Mouse (Mus musculus): ENCODE measurements around the gene Sf3b1. TPM values are rescaled to one million over a fixed set of nuclear protein-coding genes. Genes with fewer than 3 reads are reported as not detected.
"Not testable (repeated sequence)": the region's sequence is repeated elsewhere in the genome, so short reads cannot be mapped to it uniquely, and the experiment has no call there.

The Sf3b1 gene
- total and polyA plus RNA-seq, 2 experiments from 2014 or later: 119 to 172 TPM

DNA sequence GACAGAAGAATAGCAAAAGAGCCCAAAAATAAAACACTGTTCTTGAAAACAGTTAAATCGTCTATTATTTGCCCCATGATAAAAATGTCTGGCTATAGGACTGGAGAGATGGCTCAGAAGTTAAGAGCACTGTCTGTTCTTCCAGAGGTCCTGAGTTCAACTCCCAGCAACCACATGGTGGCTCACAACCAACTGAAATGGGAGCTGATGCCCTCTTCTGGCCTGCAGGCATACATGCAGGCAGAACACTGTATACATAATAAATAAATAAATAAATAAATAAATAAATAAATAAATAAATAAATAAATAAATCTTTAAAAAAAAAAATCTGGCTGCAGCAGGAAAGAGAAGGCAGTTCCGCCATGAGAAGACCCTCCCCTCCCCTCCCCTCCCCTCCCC, 19.0 kb downstream of the Sf3b1 start:
- H3K36me3 ChIP-seq (replicated peaks; ENCODE audit: control insufficient read depth, insufficient read depth, low read length): peaks cover 86% of the 10 kb centered on the region
- not testable (repeated sequence) for H3K4me2 ChIP-seq (ENCODE audit: low read depth, low read length); H3K27ac ChIP-seq (ENCODE audit: low read depth); H3K9me3 ChIP-seq (replicated peaks; ENCODE audit: control insufficient read depth, low read length); DNase-seq (ENCODE audit: low spot score); H3K4me1 ChIP-seq (ENCODE audit: control insufficient read depth, insufficient read depth); H3K9ac ChIP-seq (replicated peaks; ENCODE audit: low read depth, low read length); H3K27me3 ChIP-seq (ENCODE audit: control insufficient read depth, insufficient read depth, low read length); H3K4me3 ChIP-seq (ENCODE audit: low read depth, low read length); ATAC-seq (ENCODE audit: insufficient read depth, low read depth)
- peak; percentile 21; the same call in 1 of the 2 replicates for TF ChIP-seq CTCF (IDR thresholded peaks at IDR 0.05; ENCODE audit: low read depth)
- WGBS: 80% methylated on average over 2 of the region's 2 CpGs

DNA sequence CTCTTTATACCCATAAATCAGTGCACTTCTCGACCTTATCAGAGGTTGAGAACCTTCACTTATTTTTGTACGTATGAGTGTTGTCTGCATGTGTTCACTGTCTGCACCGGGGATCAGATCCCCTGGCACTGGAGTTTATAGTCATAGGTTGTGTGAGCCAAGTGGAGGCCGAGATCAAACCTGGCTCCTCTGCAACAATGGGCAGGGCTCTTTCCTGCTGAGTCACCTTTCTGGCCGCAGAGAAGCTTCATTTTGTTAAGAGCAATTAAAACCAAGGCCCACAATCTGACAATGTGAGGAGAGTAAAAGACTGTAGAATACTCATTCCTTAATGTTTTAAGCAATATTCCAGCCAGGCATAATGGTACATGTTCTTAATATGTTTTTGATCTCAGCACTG, 33.7 kb downstream of the Sf3b1 start:
- TF ChIP-seq EP300 (IDR thresholded peaks at IDR 0.05; ENCODE audit: low read depth) (no peak), CTCF (IDR thresholded peaks at IDR 0.05; ENCODE audit: low read depth) (no peak)
- Histone ChIP-seq H3K4me3 (ENCODE audit: low read depth, low read length) (no peak overlapping the region), H3K36me3 (replicated peaks; ENCODE audit: control insufficient read depth, insufficient read depth, low read length) (peaks cover 88% of the 10 kb centered on the region), H3K9me3 (replicated peaks; ENCODE audit: control insufficient read depth, low read length) (no peaks in the 10 kb centered on the region), H3K27me3 (ENCODE audit: control insufficient read depth, insufficient read depth, low read length) (no peaks in the 10 kb centered on the region), H3K4me1 (ENCODE audit: control insufficient read depth, insufficient read depth) (no peaks in the 10 kb centered on the region), H3K9ac (replicated peaks; ENCODE audit: low read depth, low read length) (no peak overlapping the region), H3K4me2 (ENCODE audit: low read depth, low read length) (no peak overlapping the region), H3K27ac (ENCODE audit: low read depth) (no peak overlapping the region)
- DNase-seq (ENCODE audit: low spot score) (no peak), ATAC-seq (ENCODE audit: insufficient read depth, low read depth) (no peak)
- 74% methylated on average over 5 of the region's 5 CpGs for WGBS

DNA sequence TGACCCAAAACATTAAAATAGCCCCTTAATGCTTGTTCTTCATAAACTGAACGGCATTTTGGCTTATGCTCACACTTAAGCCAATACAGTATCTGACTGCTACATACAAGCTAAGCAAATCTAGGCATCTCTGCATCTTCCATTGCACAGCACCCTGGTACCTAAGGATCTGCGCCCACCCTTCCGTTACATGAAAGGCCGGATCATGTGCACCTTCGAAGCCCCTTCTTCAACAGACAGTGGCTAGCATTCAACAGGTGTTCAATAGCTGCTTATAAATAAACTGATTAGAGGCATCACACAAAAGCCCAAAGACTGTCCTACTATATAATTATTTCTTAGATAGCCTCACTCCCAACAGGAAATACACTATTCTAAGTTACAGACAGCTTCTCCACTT, 41.0 kb downstream of the Sf3b1 start:
- WGBS: 96% methylated on average over 5 of the region's 5 CpGs
- no peak overlapping the region for H3K4me2 ChIP-seq (ENCODE audit: low read depth, low read length)
- H3K27ac ChIP-seq (ENCODE audit: low read depth): no peak overlapping the region
- no peaks in the 10 kb centered on the region for H3K27me3 ChIP-seq (ENCODE audit: control insufficient read depth, insufficient read depth, low read length)
- H3K4me1 ChIP-seq (ENCODE audit: control insufficient read depth, insufficient read depth): no peaks in the 10 kb centered on the region
- no peak for TF ChIP-seq CTCF (IDR thresholded peaks at IDR 0.05; ENCODE audit: low read depth)
- no peak for TF ChIP-seq EP300 (IDR thresholded peaks at IDR 0.05; ENCODE audit: low read depth)
- H3K9me3 ChIP-seq (replicated peaks; ENCODE audit: control insufficient read depth, low read length): no peaks in the 10 kb centered on the region
- DNase-seq (ENCODE audit: low spot score) (no peak), ATAC-seq (ENCODE audit: insufficient read depth, low read depth) (no peak)
- peaks cover 56% of the 10 kb centered on the region for H3K36me3 ChIP-seq (replicated peaks; ENCODE audit: control insufficient read depth, insufficient read depth, low read length)
- no peak overlapping the region for H3K4me3 ChIP-seq (ENCODE audit: low read depth, low read length)
- no peak overlapping the region for H3K9ac ChIP-seq (replicated peaks; ENCODE audit: low read depth, low read length)

DNA sequence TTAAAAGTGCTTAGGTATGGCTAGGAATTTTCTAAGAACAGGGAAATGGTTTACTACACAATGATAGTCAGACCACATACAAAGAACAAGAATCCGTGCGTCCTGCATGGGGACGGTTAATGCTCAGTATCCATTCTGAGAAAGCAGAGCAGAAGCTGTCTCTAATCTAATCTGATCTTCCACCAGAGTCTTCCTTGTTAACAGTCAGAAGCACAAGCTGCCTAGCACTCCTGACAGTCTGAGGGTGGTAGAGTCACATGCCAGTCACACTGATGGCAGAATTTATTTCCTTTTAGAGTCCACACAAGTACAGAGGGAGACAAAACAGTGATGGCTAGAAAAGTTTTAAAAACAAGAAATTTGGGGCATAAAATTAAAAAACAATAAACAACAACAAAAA, 41.5 kb downstream of the Sf3b1 start:
- no peak for DNase-seq (ENCODE audit: low spot score)
- H3K36me3 ChIP-seq (replicated peaks; ENCODE audit: control insufficient read depth, insufficient read depth, low read length): peaks cover 52% of the 10 kb centered on the region
- H3K9ac ChIP-seq (replicated peaks; ENCODE audit: low read depth, low read length): no peak overlapping the region

DNA sequence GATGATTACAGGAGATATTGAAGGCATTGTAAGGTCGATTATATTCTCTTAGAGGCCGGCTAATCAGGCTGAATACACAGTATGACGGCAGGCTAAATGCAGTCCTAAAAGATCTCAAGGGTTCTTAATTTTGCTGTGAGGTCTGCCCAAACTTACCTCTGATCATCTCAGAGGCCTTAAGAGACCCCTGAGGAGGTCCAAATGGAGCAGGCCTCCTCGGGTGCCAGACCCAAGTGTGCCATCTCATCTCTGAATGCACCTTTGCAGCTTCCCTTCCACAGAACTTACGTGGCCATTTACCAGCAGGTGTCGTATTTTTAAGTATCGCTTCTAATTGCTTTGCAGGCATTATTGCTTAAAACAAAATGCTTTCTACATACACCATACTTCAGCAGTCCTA, 43.1 kb downstream of the Sf3b1 start:
- Histone ChIP-seq H3K9me3 (replicated peaks; ENCODE audit: control insufficient read depth, low read length) (no peaks in the 10 kb centered on the region), H3K4me1 (ENCODE audit: control insufficient read depth, insufficient read depth) (no peaks in the 10 kb centered on the region), H3K9ac (replicated peaks; ENCODE audit: low read depth, low read length) (no peak overlapping the region), H3K4me2 (ENCODE audit: low read depth, low read length) (no peak overlapping the region), H3K27me3 (ENCODE audit: control insufficient read depth, insufficient read depth, low read length) (no peaks in the 10 kb centered on the region), H3K27ac (ENCODE audit: low read depth) (no peak overlapping the region), H3K4me3 (ENCODE audit: low read depth, low read length) (no peak overlapping the region), H3K36me3 (replicated peaks; ENCODE audit: control insufficient read depth, insufficient read depth, low read length) (peaks cover 37% of the 10 kb centered on the region)
- DNase-seq (ENCODE audit: low spot score): no peak
- ATAC-seq (ENCODE audit: insufficient read depth, low read depth): no peak
- TF ChIP-seq EP300 (IDR thresholded peaks at IDR 0.05; ENCODE audit: low read depth) (no peak), CTCF (IDR thresholded peaks at IDR 0.05; ENCODE audit: low read depth) (no peak)
- 86% methylated on average over 7 of the region's 7 CpGs for WGBS

More for the DNA sequence above, 41.5 kb downstream of the Sf3b1 start:
- no peaks in the 10 kb centered on the region for H3K4me1 ChIP-seq (ENCODE audit: control insufficient read depth, insufficient read depth)
- no peaks in the 10 kb centered on the region for H3K27me3 ChIP-seq (ENCODE audit: control insufficient read depth, insufficient read depth, low read length)
- WGBS: 86% methylated on average over 3 of the region's 3 CpGs
- H3K9me3 ChIP-seq (replicated peaks; ENCODE audit: control insufficient read depth, low read length): no peaks in the 10 kb centered on the region
- H3K27ac ChIP-seq (ENCODE audit: low read depth): no peak overlapping the region
- ATAC-seq (ENCODE audit: insufficient read depth, low read depth): no peak
- TF ChIP-seq CTCF (IDR thresholded peaks at IDR 0.05; ENCODE audit: low read depth): no peak
- TF ChIP-seq EP300 (IDR thresholded peaks at IDR 0.05; ENCODE audit: low read depth): no peak
- no peak overlapping the region for H3K4me3 ChIP-seq (ENCODE audit: low read depth, low read length)
- no peak overlapping the region for H3K4me2 ChIP-seq (ENCODE audit: low read depth, low read length)

DNA sequence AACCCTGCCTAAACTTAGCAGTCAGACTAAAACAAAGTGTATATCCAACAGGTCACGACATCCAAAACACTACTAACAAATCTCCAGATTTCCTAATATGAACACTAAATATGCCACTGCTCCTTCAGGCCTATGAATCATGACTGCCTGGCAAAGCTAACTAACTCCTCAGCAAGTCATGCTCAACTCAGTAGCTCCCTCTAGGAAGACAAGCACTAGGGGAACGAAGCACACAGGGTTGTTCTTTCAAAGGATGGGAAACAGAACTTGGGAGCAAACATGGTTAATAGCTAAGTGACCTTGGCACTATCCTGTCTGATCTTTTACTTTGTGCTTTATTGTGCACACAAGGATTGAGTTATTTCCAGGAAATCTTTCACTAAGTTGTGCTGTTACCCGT, 43.9 kb downstream of the Sf3b1 start:
- DNase-seq (ENCODE audit: low spot score): peak; percentile 39
- Histone ChIP-seq H3K9me3 (replicated peaks; ENCODE audit: control insufficient read depth, low read length) (no peaks in the 10 kb centered on the region), H3K4me1 (ENCODE audit: control insufficient read depth, insufficient read depth) (no peaks in the 10 kb centered on the region), H3K9ac (replicated peaks; ENCODE audit: low read depth, low read length) (no peak overlapping the region), H3K36me3 (replicated peaks; ENCODE audit: control insufficient read depth, insufficient read depth, low read length) (peaks cover 34% of the 10 kb centered on the region), H3K4me2 (ENCODE audit: low read depth, low read length) (no peak overlapping the region), H3K4me3 (ENCODE audit: low read depth, low read length) (no peak overlapping the region), H3K27ac (ENCODE audit: low read depth) (peak overlapping the region; percentile 35; the same call in 1 of the 2 replicates), H3K27me3 (ENCODE audit: control insufficient read depth, insufficient read depth, low read length) (no peaks in the 10 kb centered on the region)
- WGBS: 52% methylated on average over 3 of the region's 3 CpGs
- ATAC-seq (ENCODE audit: insufficient read depth, low read depth): peak; percentile 24; the same call in 1 of the 2 replicates
- TF ChIP-seq EP300 (IDR thresholded peaks at IDR 0.05; ENCODE audit: low read depth) (no peak), CTCF (IDR thresholded peaks at IDR 0.05; ENCODE audit: low read depth) (peak; percentile 57)
